Mouse (Mus musculus): Measurements from ENCODE around the gene Gm49369. TPM values are rescaled to one million over a fixed set of nuclear protein-coding genes. Genes with fewer than 3 reads are reported as not detected.

Gm49369 gene
- polyA plus RNA-seq, 1 experiment: 3.8 TPM

DNA sequence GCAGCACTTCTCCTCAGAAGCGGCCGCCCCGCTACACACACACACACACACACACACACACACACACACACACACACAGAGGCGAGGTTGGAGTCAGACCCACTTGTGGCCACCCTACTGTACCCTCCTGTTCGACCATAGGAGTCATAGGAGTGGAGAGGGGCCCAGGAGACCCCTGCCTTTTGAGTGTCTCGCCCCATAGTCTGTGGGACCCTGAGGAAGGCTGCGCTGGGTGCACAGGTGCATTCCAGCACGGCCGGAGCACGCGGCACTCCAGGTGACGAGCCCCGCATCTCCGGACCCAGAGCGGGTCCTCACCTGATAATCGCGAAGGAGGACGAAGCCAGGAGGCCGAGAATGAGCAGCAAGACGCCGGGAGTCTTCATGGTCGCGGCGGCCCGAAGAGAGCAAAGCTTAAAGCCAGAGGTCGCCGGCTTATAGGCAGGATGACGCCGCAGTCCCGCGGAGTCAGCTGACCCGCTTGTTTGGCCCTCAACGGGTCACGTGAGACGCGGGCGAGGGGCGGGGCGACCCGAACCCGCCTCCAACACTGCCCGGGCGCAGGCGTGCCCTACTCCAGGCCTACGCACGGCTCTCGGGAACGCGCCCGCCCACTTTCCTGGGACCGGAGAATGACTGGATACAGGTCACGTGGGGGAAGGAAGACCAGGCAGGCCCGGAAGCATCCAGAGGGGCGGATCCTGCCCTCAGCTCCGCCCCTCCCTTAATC lies 5.1 kb upstream of the Gm49369 start, which contains the start of gene Ctsd:
Ctsd (minus strand) TSS at position 620 of the 730 bp plus-strand sequence.
- Histone ChIP-seq H3K27ac (replicated peaks; ENCODE audit: low read depth, low read length) (peak within 1 kb of the TSS; percentile 90), H3K4me3 (ENCODE audit: insufficient read depth, low read depth, low read length) (peak within 1 kb of the TSS; percentile 94), H3K4me1 (ENCODE audit: control insufficient read depth, insufficient read depth, insufficient read length, low read length) (peaks cover 24% of the 10 kb centered on the region)

- peak overlapping the region; percentile 90 for H3K27ac ChIP-seq (replicated peaks; ENCODE audit: low read depth, low read length)
- peak overlapping the region; percentile 94 for H3K4me3 ChIP-seq (ENCODE audit: insufficient read depth, low read depth, low read length)
- H3K4me1 ChIP-seq (ENCODE audit: control insufficient read depth, insufficient read depth, insufficient read length, low read length): peaks cover 18% of the 10 kb centered on the region
Measured at GRCm38 (mm10) chr7:142386621-142387201, 4.2 kb upstream of the Gm49369 start.

DNA sequence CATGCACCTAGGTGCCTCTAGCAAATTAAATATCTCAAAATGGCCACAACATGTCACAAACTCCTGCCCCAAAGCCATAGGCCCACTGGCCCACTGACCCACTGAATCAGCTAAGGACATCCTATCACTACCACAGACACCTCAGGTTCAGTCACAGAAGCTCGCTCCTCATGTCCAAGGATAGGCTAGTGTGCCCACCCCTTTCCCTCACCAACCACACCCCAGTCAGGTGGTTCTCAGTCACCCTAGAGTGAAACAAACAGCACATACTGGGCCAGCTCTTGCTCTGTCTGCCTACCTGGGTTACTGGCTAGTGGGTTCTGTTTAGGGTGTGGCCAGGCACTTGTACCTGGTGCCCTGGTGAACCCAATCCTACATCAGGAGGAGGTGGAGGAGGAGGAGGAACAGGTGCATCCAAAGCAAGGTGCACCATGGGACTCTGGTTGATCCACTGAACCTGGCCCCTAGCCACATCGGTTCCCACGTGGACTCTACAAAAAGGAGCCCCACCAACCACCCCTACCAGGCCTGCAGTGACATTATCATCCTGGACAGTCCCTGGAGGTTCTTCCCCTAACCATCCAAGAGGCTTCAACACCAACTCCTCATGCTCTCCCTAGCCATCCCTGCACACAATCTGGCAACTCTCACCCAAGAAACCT lies 3.4 kb upstream of the Gm49369 start:
- Histone ChIP-seq H3K4me1 (ENCODE audit: control insufficient read depth, insufficient read depth, insufficient read length, low read length) (peaks cover 12% of the 10 kb centered on the region), H3K27ac (replicated peaks; ENCODE audit: low read depth, low read length) (peak overlapping the region; percentile 46), H3K4me3 (ENCODE audit: insufficient read depth, low read depth, low read length) (peak overlapping the region; percentile 94)

GRCm38 (mm10) chr7:142384306-142384705 lies 1.8 kb upstream of the Gm49369 start:
- Histone ChIP-seq H3K4me3 (ENCODE audit: insufficient read depth, low read depth, low read length) (peak overlapping the region; percentile 24), H3K27ac (replicated peaks; ENCODE audit: low read depth, low read length) (peak overlapping the region; percentile 65), H3K4me1 (ENCODE audit: control insufficient read depth, insufficient read depth, insufficient read length, low read length) (peaks cover 12% of the 10 kb centered on the region)

DNA sequence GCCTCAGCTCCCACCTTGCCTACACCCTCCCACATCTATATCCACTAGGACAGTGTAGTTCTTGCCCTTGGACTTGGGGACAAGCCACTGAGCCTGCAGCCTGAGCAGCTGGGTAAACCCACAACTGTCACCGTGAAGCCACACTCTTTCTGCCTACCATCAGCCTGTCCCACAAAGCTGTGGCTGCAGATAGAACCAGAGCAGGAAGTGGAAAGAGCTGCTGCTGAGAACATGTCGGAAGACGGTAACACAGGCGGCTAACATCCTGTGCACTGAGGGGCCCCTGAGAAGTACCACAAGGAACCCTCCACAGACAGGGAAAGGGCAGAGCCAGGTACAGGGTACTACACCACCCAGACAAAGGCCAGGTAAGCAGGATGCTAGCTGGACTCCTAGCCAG lies 1.3 kb downstream of the Gm49369 start:
- no peak overlapping the region for H3K27ac ChIP-seq (replicated peaks; ENCODE audit: low read depth, low read length)
- H3K4me3 ChIP-seq (ENCODE audit: insufficient read depth, low read depth, low read length): no peak overlapping the region
- peaks cover 11% of the 10 kb centered on the region for H3K4me1 ChIP-seq (ENCODE audit: control insufficient read depth, insufficient read depth, insufficient read length, low read length)

DNA sequence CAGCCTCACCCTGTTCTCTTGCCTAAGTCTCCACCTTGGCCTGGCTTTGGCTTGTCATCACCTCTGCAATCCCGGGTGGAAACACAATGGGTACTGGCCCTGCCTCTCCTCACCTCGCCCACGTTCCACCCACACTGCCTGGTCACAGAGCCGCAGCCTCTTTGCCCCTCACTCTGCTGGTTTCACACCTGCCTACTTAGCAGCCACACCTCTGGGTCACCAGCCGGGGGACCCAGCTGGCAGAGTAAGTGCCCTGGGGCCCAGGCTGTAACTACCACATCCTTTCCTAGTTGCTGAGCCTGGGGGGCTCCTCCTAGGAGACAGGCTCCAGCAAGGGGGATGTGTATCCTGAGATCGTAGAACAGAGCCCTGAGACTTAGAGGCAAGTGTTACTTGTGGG lies 3.3 kb downstream of the Gm49369 start:
- H3K4me3 ChIP-seq (ENCODE audit: insufficient read depth, low read depth, low read length): no peak overlapping the region
- peaks cover 4% of the 10 kb centered on the region; the same call in 1 of the 2 replicates for H3K4me1 ChIP-seq (ENCODE audit: control insufficient read depth, insufficient read depth, insufficient read length, low read length)
- H3K27ac ChIP-seq (replicated peaks; ENCODE audit: low read depth, low read length): no peak overlapping the region

- H3K4me1 ChIP-seq (ENCODE audit: control insufficient read depth, insufficient read depth, insufficient read length, low read length): peaks cover 4% of the 10 kb centered on the region; the same call in 1 of the 2 replicates
- H3K27ac ChIP-seq (replicated peaks; ENCODE audit: low read depth, low read length): no peak overlapping the region
- H3K4me3 ChIP-seq (ENCODE audit: insufficient read depth, low read depth, low read length): no peak overlapping the region
Measured at GRCm38 (mm10) chr7:142377233-142377925, 5.1 kb downstream of the Gm49369 start.

DNA sequence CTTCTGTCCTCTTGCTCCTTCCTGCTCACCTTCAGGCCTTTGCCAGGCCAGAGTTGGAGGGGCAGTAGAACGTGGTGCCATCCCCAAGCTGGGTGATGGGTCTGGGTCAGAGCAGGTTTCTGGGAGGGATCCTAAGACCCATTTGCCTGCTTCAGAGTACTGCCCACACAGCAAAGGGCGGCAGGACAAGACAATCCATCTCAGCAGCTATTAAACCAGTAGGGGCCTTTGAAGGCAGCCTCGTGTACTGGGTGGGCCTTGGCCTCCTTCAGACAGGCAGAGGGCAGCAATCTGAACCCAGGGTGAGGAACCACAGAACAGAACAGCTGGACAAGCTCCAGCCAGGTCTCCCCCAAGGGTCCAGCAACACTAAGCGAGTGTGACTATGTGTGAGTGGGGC lies 6.4 kb downstream of the Gm49369 start:
- Histone ChIP-seq H3K27ac (replicated peaks; ENCODE audit: low read depth, low read length) (no peak overlapping the region), H3K4me1 (ENCODE audit: control insufficient read depth, insufficient read depth, insufficient read length, low read length) (peaks cover 4% of the 10 kb centered on the region; the same call in 1 of the 2 replicates), H3K4me3 (ENCODE audit: insufficient read depth, low read depth, low read length) (no peak overlapping the region)

DNA sequence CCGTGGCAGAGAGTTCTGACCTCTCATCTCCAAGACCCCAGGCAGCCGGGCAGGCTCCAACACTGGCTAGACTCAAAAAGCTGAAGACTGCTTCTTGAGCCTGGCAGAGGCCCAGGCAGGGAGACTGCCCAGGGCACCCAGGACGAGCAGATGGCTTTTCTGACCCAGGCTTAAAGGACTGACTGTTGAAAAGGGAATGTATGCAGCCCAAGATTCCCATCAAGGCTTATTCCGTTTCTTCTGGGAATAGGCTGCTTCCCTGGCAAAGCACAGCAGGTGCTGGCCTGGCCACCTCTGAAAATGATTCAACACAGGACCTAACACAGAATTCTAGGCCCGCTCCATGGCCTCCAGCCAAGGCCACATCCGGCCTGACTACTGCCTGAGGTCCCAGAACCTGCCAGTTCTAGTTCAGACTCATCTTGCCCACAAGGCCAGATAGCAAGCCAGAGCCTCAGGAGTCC lies 7.2 kb downstream of the Gm49369 start:
- Histone ChIP-seq H3K27ac (replicated peaks; ENCODE audit: low read depth, low read length) (no peak overlapping the region), H3K4me1 (ENCODE audit: control insufficient read depth, insufficient read depth, insufficient read length, low read length) (peaks cover 4% of the 10 kb centered on the region; the same call in 1 of the 2 replicates), H3K4me3 (ENCODE audit: insufficient read depth, low read depth, low read length) (no peak overlapping the region)

DNA sequence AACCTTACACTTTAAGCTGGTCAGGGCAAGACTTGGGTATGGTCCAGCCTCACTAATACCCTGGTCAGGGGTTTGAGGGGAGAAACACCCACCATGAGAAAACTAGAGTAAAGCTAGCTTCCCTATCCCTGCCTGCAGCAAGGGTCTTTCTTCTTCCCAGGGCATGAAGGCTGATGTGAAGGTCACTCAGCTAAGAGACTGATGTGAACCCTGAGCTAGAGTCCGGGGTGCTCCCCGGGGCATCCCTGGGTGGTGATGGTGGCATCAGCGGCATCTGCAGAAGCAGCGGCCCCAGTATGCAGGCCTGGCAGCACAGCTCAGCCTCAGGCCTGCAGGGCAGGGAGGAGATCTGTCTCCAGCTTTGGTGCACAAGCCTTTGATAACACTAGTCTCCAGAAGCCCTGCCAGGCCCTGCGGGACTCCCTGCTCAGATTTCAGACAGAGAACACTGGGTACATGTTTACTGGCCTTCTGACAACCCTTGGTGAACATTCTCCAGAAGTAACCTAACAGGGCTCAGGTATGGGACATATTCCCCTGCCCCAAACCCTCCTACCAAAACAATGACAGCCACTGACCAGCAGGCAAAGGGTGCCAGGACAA lies 8.0 kb downstream of the Gm49369 start:
- H3K27ac ChIP-seq (replicated peaks; ENCODE audit: low read depth, low read length): no peak overlapping the region

GRCm38 (mm10) chr7:142373641-142374412 lies 8.6 kb downstream of the Gm49369 start, which contains the start of gene Ifitm10:
Gene Ifitm10 (minus strand): TSS chr7:142373753.
- Histone ChIP-seq H3K4me3 (ENCODE audit: insufficient read depth, low read depth, low read length) (no peak within 1 kb of the TSS), H3K27ac (replicated peaks; ENCODE audit: low read depth, low read length) (no peak within 1 kb of the TSS), H3K4me1 (ENCODE audit: control insufficient read depth, insufficient read depth, insufficient read length, low read length) (peaks cover 7% of the 10 kb centered on the region)

More for the DNA sequence above, 8.0 kb downstream of the Gm49369 start:
- peaks cover 6% of the 10 kb centered on the region for H3K4me1 ChIP-seq (ENCODE audit: control insufficient read depth, insufficient read depth, insufficient read length, low read length)
- no peak overlapping the region for H3K4me3 ChIP-seq (ENCODE audit: insufficient read depth, low read depth, low read length)

DNA sequence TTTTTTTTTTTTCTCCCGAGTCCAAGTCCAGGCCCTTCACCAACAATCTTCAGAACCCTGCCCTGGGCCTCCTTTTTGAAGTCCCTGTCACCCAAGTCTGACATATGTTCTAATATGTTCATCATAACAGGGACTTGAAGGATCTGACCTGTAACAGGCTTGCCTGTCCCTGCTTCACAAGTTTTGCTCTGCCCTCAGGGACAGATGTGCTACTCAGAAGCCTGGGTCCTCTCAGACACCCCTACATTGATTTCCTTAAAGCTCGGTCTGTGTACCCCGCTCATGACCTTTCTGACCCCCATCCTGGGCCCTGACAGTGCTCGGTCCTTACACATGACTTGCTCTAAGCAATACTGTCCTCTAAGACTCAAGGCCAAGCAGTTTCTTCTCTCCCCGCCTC lies 9.4 kb downstream of the Gm49369 start:
- no peak overlapping the region for H3K4me3 ChIP-seq (ENCODE audit: insufficient read depth, low read depth, low read length)

GRCm38 (mm10) chr7:142371768-142372661 lies 10.5 kb downstream of the Gm49369 start:
- Histone ChIP-seq H3K4me3 (ENCODE audit: insufficient read depth, low read depth, low read length) (peak overlapping the region; percentile 63), H3K4me1 (ENCODE audit: control insufficient read depth, insufficient read depth, insufficient read length, low read length) (peaks cover 7% of the 10 kb centered on the region), H3K27ac (replicated peaks; ENCODE audit: low read depth, low read length) (no peak overlapping the region)

More for the DNA sequence above, 9.4 kb downstream of the Gm49369 start:
- Histone ChIP-seq H3K27ac (replicated peaks; ENCODE audit: low read depth, low read length) (no peak overlapping the region), H3K4me1 (ENCODE audit: control insufficient read depth, insufficient read depth, insufficient read length, low read length) (peaks cover 7% of the 10 kb centered on the region)
